Mouse (Mus musculus) thymus, adult 2 months (tissue): ENCODE data around the gene Gcc2.

Experiments
- CTCF ChIP-seq: fragments of 200-500 bp; IDR thresholded peaks from 2 replicates; pipeline ENCODE4 v1.5.1; 2012; ENCODE audit warnings: mild to moderate bottlenecking, control low read depth, low read length, moderate library complexity, borderline replicate concordance; ENCODE audit not compliant: control insufficient read depth, poor library complexity, insufficient read depth; ENCODE audit errors: extremely low read depth
- POLR2A ChIP-seq: fragments of 200-500 bp; IDR thresholded peaks from 2 replicates; pipeline ENCODE4 v1.6.1; 2012; ENCODE audit warnings: mild to moderate bottlenecking, low read length, control low read depth, moderate library complexity; ENCODE audit not compliant: control insufficient read depth, poor library complexity, insufficient read depth; ENCODE audit errors: extremely low read depth

DNA sequence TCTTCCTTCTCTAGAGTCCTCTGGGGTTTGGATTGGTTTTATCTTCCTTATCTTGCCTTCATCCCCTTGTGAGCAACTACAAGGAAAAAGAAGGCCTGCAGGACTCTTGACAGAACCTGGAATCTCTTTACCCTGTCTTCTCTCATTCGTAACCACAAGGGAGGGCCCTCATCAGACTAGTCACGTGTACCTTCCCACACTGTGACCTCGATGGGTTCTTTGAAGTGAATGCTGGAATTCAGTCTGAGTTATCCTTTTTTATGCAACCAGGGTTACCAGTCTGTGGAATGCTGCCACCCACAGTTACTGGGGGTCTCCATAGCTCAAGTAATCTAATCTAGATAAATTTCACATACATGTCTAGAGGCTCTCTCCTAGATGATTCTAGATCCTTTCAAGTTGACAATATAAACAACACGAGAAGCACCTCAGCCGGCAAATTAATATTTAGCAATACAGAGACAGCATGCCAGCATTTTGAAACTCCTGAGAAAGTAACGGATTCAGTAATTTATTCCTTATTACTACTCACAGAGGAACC, 592 bp upstream of the Gcc2 start:
- no peak for TF ChIP-seq POLR2A
- no peak for TF ChIP-seq CTCF
